In genomic region chr19:45012219-45012618, GRCm38 (mm10) we compare ENCODE assay signal across 10 mouse cellular contexts. TPM values are rescaled to one million over a fixed set of nuclear protein-coding genes. Genes with fewer than 3 reads are reported as not detected.
A peak's percentile ranks its signal among the peaks of the same experiment; 100 is the strongest.
DNase-seq lines count a peak whose midpoint lies in the region; ATAC-seq lines count a peak whose summit lies in the region.
"Had no signal": no experiment of that assay in that cellular context is flagged by ENCODE, and none has a peak within 500 bp of the region (broad histone marks: within the 10 kb centered on the region; RNA-seq: fewer than 3 reads in every experiment).

No protein-coding gene starts in this region.

- ATAC-seq in forebrain, embryonic 16.5 days = no peak
- no peak for ATAC-seq in limb, embryonic 12.5 days (ENCODE audit: insufficient number of reproducible peaks, insufficient read depth, low FRiP score, low TSS enrichment, low read depth)

- H3K4me2 ChIP-seq in forebrain, embryonic 16.5 days (ENCODE audit: low read length) = no peak overlapping the region
- H3K4me2 ChIP-seq in limb, embryonic 12.5 days = 0 out of 2 replicates have a peak overlapping the region, but pooled peaks have one; percentile 10
- H3K4me2 ChIP-seq: heart, embryonic 15.5 days had no signal

- H3K27me3 ChIP-seq in forebrain, embryonic 16.5 days (replicated peaks; ENCODE audit: control insufficient read depth, insufficient read depth, low read length) = no peaks in the 10 kb centered on the region
- no peaks in the 10 kb centered on the region for H3K27me3 ChIP-seq in limb, embryonic 12.5 days
- H3K27me3 ChIP-seq: heart, embryonic 15.5 days had no signal

- 77% methylated on average over 8 of the region's 8 CpGs for WGBS in forebrain, embryonic 16.5 days
- 70% methylated on average over 8 of the region's 8 CpGs for WGBS in limb, embryonic 12.5 days

- peak overlapping the region; percentile 53 for H3K27ac ChIP-seq in forebrain, embryonic 16.5 days (ENCODE audit: low read length)
- peak overlapping the region; percentile 98 for H3K27ac ChIP-seq in limb, embryonic 12.5 days

- peaks cover 12% of the 10 kb centered on the region for H3K36me3 ChIP-seq in forebrain, embryonic 16.5 days (ENCODE audit: control insufficient read depth, insufficient read depth)
- H3K36me3 ChIP-seq in limb, embryonic 12.5 days = peaks cover 41% of the 10 kb centered on the region

- H3K4me1 ChIP-seq in forebrain, embryonic 16.5 days (replicated peaks; ENCODE audit: control insufficient read depth, insufficient read depth, low read length) = peaks cover 37% of the 10 kb centered on the region
- peaks cover 52% of the 10 kb centered on the region for H3K4me1 ChIP-seq in limb, embryonic 12.5 days (replicated peaks)

- no peaks in the 10 kb centered on the region for H3K9me3 ChIP-seq in forebrain, embryonic 16.5 days (ENCODE audit: control insufficient read depth, low read length)
- no peaks in the 10 kb centered on the region for H3K9me3 ChIP-seq in limb, embryonic 12.5 days
- H3K9me3 ChIP-seq: heart, embryonic 15.5 days had no signal

- DNase-seq in thymus, postnatal 4 days = peak; percentile 7
- DNase-seq in thymus, postnatal 0 days (ENCODE audit: low spot score) = no peak
- no peak for DNase-seq in right cerebral cortex, adult 18-20 months
- no peak for DNase-seq in lung, postnatal 14 days
- DNase-seq in spleen, postnatal 14 days (ENCODE audit: low spot score in 2 of 2) = no peak
- DNase-seq: adrenal gland, postnatal 10 days had no signal

- peak overlapping the region; percentile 34; the same call in 1 of the 2 replicates for H3K9ac ChIP-seq in forebrain, embryonic 16.5 days (replicated peaks; ENCODE audit: low read depth, low read length)
- no peak overlapping the region; the same call in 1 of the 2 replicates for H3K9ac ChIP-seq in limb, embryonic 12.5 days (replicated peaks)
- H3K9ac ChIP-seq: heart, embryonic 15.5 days had no signal

- H3K4me3 ChIP-seq in forebrain, embryonic 16.5 days (replicated peaks; ENCODE audit: low read length) = no peak overlapping the region
- H3K4me3 ChIP-seq in limb, embryonic 12.5 days (replicated peaks) = no peak overlapping the region
- H3K4me3 ChIP-seq: heart, embryonic 15.5 days had no signal

RNA-seq across cellular contexts. Expression of gene Lzts2, which starts 2.0 kb away (rescaled TPM):
- 12.5 and 13.2 TPM in 2 replicates for polyA plus RNA-seq in thymus, postnatal 0 days (2015; fragmentation: Nextera tagmentation; extraction: Ambion mirVana)
- 18.2 and 19.5 TPM in 2 replicates for polyA plus RNA-seq in forebrain, embryonic 16.5 days (2015; fragmentation: Nextera tagmentation; extraction: Ambion mirVana)
- 105 TPM in 2 replicates for polyA plus RNA-seq in limb, embryonic 12.5 days (2016; fragmentation: Nextera tagmentation; extraction: Ambion mirVana)

RNA-seq across cellular contexts. Expression of gene Mrpl43, which starts 6.0 kb away (rescaled TPM):
- polyA plus RNA-seq in thymus, postnatal 0 days (2015; fragmentation: Nextera tagmentation; extraction: Ambion mirVana) = 89.1 and 102 TPM in 2 replicates
- 76.9 and 81.8 TPM in 2 replicates for polyA plus RNA-seq in forebrain, embryonic 16.5 days (2015; fragmentation: Nextera tagmentation; extraction: Ambion mirVana)
- polyA plus RNA-seq in limb, embryonic 12.5 days (2016; fragmentation: Nextera tagmentation; extraction: Ambion mirVana) = 77.5 and 78.5 TPM in 2 replicates

RNA-seq across cellular contexts. Expression of gene Twnk, which starts 6.8 kb away (rescaled TPM):
- polyA plus RNA-seq in thymus, postnatal 0 days (2015; fragmentation: Nextera tagmentation; extraction: Ambion mirVana) = 13.4 and 15.5 TPM in 2 replicates
- polyA plus RNA-seq in forebrain, embryonic 16.5 days (2015; fragmentation: Nextera tagmentation; extraction: Ambion mirVana) = 24.6 and 25.5 TPM in 2 replicates
- 27.8 and 27.9 TPM in 2 replicates for polyA plus RNA-seq in limb, embryonic 12.5 days (2016; fragmentation: Nextera tagmentation; extraction: Ambion mirVana)

RNA-seq across cellular contexts. Expression of gene Sema4g, which starts 23.3 kb away (rescaled TPM):
- polyA plus RNA-seq in thymus, postnatal 0 days (2015; fragmentation: Nextera tagmentation; extraction: Ambion mirVana) = 0.62 and 1.2 TPM in 2 replicates
- polyA plus RNA-seq in forebrain, embryonic 16.5 days (2015; fragmentation: Nextera tagmentation; extraction: Ambion mirVana) = 12.3 and 15.8 TPM in 2 replicates
- polyA plus RNA-seq in limb, embryonic 12.5 days (2016; fragmentation: Nextera tagmentation; extraction: Ambion mirVana) = 6.5 and 6.9 TPM in 2 replicates

RNA-seq across cellular contexts. Expression of gene Pdzd7, which starts 33.3 kb away (rescaled TPM):
- 0.05 and 0.08 TPM in 2 replicates for polyA plus RNA-seq in thymus, postnatal 0 days (2015; fragmentation: Nextera tagmentation; extraction: Ambion mirVana)
- polyA plus RNA-seq in forebrain, embryonic 16.5 days (2015; fragmentation: Nextera tagmentation; extraction: Ambion mirVana) = 1.9 and 2.7 TPM in 2 replicates
- polyA plus RNA-seq in limb, embryonic 12.5 days (2016; fragmentation: Nextera tagmentation; extraction: Ambion mirVana) = 0.20 and 0.56 TPM in 2 replicates
- polyA plus RNA-seq: liver, embryonic 16.5 days had no signal
